Mouse (Mus musculus) right cerebral cortex, adult 18-20 months (tissue): ENCODE data around the gene Mast3.

Source experiments
- DNase-seq: peaks from one replicate; pipeline ENCODE4 v3.0.0; 2022; ENCODE audit warnings: mixed read lengths

The Mast3 gene

DNA sequence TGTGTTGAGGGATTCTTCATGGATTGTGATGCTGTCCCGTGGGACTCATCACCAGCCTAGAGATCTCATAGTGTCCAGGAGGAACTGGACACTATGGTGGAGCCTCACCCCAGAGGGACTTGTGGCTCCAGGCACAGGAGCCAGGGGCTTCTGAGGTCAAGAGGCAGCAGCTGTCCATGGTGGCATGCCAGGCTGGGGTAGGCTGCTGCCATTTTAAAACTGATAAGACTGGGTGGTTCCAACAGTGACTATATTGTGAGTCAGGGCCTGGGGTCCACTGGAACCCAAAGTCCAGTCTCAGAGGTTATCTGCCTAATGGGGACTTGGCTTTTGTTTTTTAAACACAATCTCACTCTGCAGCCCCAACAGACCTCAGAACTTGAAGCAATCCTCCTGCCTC lies 3.0 kb downstream of the Mast3 start:
- DNase-seq, result no peak

DNA sequence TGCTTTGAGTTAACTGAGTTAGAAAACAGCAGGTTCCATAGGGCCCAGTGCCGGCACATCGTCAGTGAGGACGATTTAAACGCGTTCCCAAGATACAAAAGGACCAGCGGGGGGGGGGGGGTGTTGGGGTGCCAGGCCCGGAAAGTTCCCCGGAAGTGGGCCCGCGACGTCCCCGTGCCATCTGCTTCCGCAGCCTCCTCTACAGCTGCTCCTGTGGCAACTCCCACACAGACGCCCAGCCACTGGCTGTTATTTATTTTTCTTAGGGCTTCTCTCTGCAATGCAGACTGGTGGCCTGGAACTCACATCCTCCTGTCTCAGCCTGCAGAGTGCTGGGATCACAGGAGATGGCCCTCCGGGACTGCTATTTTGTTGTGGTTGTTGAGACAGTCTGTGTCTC lies 3.7 kb downstream of the Mast3 start:
- DNase-seq, result peak; percentile 90

DNA sequence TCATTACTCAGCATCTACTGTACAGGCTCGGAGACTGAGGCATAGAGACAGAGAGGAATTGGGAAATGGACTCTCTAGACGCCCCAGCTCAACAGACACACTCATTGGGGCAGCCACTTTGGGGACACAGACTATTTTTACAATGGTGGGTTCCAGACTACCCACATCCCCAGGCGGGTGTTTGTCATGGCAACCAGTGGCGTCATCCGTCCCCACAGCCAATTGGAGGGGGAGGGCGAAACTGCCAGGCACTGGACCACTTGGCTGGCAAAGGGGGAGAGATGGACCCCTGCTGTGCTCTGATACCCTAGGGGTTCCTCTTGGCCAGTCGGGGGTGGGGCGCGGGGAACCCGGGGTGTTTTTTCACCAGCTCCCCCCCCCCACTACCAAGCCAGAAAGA lies 4.2 kb downstream of the Mast3 start:
- peak; percentile 81 for DNase-seq

DNA sequence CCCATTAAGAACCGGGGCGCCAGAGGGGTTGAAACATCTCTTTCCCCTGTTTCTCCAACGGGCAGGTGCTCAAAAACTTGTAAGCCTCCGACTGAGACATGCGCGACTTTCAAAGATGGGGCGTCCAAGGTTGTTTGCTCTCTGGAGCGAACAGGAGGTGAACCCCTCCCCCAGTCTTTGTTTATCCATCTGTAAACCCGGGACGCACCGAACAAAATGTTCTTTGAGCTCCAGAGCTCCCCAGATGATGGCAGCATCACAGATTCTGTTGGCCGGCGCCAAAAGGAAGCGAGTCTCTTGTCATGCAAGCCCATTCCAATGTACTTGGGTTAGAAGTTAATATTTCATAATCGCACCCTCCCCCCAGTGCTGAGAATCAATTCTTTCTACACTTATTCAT lies 6.6 kb downstream of the Mast3 start:
- DNase-seq, result peak; percentile 77

DNA sequence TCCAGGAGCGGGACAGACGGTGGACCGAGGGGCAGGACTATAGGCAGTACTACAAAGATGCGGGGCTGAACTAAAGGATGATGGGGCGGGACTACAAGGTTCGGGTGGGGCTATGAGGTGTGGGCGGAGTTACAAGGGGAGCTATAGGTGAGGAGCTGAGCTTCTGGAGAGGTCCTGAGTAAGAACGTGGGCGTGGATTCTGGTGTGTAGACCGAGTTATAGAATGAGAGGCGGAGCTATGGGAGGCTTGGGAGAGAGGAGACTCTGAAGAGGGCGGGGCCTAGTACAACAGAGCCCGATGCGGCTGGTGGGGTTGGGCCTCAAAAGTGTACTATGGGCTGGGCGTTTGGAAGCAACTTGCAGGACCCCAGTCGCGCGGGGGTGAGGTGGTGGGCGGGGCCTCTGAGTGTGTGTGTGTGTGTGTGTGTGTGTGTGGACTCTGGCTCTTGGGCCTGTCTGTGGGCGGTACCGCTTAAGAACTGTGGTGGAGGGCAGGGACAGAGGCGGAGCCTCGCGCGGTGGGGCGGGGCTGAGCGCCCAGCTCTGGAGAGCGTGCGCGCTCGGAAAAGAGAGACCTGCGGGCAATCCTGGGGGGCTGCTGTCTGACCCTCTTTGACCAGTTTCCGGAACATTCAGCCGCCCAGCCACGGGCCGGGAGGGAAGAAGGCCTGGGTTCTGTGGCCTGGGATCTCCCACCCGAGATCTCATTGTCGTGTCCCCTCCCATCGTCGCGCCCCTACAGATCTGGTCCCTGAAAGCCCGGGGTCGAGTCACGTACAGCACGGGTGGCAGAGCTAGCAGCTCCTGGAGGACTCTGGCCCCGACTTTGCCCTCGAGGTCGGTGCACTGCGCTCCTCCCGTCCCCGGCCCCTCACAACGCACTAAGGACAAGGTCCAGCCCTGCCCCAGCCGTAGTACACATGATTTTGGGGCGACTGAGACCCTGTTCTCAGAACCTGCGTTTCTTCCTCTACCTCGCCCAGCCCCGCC lies 7.5 kb downstream of the Mast3 start:
- peak; percentile 94 for DNase-seq

DNA sequence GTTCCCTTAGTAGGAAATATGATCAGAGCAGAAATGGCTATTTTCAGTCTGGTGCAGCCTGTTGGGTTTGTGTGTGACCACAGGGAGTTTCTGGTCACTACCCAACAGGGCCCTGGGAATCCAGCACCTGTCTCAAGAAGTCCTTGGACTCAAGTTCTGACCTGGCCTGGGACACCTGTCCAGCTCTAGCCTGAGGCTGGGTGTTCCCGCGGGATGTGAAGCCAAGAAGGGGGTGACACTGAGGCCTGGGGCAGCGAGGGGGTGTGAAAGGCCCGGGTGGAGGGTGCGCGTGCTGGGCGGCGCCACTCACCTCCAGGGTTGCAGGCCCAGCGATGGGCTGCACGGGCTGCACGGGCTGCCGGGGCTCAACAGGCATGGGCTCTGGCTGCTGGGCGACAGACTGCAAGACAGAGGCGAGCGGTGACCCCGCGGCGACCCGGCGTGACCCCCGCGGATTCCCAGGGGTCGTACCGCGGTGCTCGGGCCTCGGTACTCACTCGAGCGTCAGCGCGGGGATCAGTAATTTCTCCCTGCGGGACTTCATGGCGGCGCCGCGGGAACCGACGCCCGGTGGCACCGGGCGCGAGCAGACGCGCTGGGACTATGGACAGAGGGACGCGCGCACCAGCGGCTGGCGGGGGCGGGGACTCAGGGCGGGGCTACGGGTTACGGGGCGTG lies 8.3 kb downstream of the Mast3 start:
- DNase-seq, result peak; percentile 12

DNA sequence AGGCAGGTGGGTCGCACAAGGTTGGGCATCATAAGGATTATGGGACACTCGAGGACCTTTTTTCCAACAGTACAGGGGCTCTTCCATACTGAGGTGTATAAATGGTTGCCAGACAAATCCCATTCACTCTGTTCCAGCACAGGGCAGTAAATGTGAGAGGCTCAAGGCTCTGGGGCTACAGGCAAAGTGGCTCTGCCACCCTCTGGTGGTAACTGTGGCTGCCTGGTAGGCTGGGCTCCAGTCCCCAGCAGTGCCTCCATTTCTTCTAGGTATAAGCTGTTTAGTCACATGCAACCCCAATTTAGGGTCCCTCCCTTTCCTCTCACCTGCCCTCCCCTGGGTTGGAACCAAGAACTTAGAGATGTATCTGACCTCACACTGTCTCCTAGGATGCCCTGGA lies 9.5 kb downstream of the Mast3 start:
- no peak for DNase-seq

DNA sequence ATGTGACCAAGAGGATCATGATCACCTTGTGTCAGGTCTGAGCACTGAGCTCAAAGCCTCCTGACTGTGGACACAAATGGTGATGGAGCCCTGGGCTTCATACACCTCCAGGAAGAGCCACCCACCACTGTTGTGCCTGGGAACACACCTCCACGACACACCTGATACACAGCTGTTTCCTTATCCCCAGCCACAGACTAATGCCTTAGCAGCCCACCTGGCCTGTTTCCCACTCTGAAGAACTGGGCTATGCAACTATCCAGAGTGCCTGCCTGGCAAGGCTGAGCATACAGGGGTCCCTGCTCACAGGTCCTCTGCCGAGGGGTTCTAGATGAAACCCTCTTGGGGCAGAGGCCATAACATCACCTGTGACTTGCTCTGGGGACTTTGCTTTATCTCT lies 10.6 kb downstream of the Mast3 start:
- no peak for DNase-seq

DNA sequence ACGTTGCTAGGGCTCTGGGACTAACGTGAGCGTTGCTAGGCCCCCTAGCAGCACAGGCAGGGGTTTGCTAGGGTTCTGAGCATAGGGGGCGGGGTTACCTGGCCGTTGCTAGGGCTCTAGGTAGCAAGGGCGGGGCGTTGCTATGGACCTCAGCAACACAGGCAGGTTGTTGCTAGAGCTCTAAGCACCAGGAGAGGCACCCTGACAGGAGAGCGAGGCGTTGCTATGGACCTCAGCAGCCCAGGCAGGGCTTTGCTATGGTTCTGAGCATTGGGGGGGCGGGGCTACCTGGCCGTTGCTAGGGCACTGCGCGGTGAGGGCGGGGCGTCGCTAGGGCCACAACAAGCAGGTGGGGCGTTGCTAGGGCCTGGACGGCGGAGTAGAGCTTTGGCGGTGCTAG lies 12.2 kb downstream of the Mast3 start:
- DNase-seq, result no peak

DNA sequence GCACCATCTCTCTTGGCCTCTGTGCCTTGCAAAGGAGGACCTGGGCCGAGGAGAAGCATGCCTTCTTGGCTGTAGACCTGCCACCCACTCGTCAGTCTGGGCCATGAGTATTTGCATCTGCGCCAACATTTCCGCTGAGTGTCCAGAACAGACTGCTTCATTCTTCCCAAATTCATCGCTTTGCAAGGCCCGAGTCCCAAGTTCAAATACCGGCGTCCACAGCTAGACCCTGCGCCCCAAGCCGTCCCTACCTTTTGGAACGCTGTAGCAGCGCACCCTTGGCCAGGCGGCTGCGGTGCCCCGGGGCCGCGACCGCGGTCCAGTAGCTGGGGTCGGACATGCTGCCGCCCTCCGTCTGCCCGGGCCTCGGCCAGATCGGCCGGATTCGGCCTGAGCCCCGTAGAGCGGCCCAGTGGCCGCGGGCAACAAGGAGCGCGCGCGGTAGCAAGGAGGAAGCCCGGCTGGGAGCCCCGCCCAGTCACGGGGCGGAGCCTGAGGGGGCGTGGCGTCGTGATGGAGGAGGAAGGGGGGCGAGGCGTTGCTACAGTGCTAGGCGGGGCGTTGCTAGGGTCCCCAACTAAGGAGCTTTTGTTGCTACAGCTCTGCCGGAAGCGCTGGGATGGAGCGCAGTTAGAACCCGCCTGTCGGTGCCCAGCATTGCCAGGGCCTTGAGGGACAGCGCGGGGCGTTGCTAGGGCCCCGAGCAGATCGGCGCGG lies 12.7 kb downstream of the Mast3 start:
- peak; percentile 96 for DNase-seq

DNA sequence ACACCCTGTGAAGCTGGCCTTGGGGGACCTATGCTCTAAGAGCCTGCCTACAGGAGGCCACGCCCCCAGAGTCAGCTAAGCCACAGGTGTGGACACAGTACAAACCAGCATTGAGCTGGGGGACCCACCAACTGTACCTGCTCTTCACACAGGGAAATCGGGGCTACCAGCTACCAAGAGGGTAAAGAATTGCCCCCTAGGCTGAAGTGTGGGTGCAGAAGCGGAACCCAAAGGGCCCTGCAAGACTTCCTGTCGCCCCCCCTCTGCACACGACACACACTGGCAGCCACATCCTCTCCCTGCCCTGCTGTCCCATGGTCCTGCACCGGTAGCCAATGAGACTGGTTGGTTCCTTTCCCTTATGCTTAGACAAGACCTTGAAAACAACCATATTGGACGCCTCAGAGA lies 13.6 kb downstream of the Mast3 start:
- no peak for DNase-seq

DNA sequence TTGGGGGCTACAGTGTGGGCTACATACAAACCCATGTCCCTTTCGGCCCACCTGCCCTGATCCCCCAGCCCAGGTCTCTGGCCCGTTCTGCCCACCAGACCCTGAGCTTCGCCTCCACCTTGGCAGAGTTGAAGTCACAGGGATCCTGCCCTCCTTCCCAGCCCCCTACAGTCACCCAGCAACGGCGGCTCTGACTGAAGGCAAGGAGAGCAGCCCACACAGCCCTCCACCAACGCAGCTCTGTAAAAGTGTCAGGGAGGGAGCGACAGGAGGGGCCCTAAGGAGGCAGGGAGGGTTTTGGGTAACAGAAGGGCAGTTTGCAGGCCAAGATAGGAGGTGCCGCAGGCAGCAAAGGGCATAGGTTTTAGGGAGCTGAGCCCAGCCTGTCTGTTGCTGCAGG lies 14.0 kb downstream of the Mast3 start:
- peak; percentile 79 for DNase-seq

DNA sequence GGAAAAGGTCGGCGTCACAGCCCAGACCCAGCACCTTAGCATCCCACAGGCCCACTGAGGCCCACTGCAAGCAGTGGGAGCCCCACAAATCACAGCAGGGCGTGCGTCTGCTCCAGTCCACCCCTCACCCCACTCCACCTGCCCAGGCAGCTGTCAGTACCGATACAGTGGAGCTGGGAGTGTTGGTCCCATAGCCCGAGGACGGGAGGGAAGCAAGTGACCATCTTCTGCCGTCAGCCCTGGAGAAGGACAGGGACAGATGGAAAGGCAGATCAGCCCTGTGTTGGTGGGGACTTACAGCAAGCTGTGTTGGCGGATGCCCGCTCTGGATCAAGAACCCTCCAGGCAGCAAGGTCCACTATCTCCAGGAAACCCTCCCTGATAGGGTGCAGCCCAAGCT lies 15.8 kb downstream of the Mast3 start:
- no peak for DNase-seq

DNA sequence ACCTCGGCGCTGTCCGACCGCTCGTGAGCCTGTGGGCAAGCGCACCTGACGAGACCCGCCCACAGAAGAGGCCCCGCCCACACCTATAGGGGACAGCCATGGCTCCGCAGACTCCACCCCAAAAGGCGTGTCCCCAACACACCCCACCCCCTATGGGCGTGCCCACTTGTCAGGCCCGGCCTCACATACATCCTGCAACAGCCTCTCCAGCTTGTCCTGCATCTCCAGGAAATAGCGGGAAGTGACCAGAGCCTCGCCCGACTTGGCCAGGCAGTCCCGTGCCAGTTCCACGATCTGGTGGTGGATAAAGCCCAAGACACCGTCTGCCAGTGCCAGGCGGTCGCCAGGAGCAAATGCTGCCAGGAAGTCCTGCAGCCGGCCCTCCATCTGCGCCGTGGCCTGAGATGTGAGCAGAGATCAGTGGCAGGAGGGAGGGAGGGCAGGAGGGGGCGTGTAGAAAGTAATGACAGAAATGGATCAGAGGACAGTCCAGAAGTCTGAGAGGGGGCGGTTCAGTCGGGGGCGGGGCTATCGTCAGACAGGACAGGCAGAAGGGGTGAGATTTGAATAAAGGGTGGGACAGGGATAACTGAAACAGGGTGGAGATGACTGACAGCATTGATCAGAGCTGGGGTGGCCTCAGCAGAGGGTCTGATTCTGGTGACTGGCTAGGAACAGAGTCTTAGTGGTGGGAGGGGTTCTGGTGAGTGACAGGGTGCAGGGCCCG lies 16.8 kb downstream of the Mast3 start:
- no peak for DNase-seq

DNA sequence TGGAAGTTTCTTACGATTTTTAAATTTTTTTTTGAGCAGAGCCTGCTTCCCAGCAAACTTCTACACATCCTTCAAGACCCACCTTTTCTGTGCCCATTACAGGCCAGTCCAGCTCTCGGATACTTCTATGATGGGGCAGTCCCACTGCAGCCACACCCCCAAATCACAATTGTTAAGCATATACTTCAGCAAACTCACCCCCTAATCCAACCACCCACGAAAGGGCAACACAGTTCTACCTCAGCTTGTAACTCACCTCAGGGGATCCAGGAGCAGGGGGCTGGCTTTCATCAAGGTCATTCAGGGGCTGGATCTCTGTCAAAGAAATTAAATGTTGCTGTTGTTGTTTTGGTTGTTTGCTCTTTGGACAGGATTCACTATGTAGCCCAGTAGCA lies 17.8 kb downstream of the Mast3 start:
- DNase-seq, result no peak

DNA sequence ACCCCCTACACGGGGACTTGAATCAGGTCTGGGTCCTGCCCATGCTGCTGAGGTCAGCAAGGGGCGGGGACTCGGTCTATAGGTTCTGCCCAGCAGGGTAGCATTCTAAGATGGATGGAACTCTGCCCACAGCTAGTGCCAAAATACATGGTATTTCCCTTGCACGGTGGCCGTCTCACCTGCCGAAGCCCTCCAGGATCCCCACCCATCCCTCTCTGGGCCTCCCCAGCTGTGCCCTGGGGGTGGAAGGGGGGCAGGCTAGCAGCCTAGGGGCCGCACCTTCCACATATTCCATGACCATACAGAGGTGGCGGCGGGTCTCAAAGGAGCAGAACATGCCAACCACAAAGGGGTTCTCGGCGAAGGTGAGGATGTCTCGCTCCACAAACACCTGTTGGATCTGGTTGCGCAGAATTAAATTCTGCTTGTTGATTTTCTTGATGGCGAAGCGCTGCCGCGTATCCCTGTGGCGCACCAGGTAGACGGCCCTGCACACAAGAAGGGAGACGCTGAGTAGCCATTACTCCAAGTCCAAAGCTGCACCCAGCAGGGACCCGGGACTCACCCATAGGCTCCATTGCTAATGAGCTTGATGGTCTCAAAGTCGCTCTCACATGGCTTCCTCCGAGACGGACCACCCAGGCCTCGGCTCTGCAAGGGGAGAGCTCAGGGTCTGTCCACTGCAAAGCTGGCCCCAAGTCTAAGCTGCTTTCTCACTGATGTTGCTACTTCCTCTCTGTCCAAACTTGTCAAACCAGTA lies 18.4 kb downstream of the Mast3 start:
- DNase-seq, result no peak

DNA sequence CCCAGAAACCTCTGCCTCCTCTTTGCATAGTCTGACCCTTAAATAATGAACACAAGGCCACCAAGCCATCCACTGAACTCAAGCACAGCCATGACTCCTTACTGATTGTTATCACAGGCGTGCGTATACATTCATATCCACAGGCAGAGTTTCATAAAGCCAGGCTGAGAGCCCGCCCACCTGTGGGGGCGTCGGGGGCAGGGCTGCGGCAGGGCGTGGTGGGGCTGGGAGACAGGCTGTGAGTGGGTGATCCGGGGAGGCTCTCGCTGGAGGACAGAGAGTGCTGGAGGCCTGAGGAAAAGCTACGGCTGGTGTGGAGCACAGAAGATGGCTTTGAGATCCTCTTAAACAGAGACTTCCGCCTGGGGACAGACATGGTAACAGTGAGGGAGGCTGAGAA lies 24.8 kb downstream of the Mast3 start:
- DNase-seq, result no peak

DNA sequence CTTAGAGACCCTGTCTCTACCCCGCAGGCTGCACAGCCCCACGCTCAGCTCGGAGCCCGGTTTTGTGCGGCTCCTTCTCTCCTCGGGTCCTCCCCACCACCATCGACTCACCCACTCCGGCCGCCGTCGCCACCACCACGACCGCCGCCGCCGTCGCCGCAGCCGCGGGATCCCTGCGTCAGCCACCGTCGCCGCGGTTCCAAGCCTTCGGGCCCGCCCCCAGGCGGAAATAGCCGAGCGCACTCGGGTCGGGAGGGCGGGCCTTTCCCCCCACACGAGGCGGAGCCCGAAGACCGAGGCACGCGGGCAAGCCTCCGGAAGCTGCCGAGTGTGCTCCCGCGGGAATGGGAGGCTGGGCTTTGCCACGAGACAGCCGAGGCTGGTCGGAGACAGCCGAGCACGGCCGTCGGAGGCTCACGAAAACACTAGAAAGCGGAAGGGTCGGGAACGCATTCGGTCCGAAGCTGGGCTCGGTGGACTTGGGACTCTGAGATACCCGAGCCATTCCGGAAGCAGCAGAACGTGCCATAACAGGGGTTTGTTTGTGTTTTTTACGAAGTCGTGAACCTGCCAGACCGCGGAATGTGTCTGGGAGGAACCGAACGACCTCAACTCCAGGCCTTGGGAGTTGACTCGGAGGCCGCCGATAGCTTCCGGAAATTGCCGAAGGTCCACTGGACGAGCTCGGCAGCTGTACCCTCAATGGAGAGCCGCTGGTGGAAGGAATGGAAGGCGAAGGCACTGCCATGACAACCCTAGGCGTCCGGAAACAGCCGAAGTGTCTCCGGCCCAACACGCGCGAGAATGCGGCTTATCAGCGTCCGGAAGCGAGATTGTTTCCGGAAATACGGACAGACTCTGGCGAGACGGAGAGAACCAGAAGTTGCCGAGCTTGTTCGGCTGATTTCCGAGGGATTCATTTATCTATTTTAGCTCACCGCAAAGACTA lies 28.1 kb downstream of the Mast3 start, which contains the start of gene Pik3r2:
Pik3r2 (minus strand) TSS at position 218 of the 949 bp plus-strand sequence.
- peak; percentile 97 for DNase-seq

DNA sequence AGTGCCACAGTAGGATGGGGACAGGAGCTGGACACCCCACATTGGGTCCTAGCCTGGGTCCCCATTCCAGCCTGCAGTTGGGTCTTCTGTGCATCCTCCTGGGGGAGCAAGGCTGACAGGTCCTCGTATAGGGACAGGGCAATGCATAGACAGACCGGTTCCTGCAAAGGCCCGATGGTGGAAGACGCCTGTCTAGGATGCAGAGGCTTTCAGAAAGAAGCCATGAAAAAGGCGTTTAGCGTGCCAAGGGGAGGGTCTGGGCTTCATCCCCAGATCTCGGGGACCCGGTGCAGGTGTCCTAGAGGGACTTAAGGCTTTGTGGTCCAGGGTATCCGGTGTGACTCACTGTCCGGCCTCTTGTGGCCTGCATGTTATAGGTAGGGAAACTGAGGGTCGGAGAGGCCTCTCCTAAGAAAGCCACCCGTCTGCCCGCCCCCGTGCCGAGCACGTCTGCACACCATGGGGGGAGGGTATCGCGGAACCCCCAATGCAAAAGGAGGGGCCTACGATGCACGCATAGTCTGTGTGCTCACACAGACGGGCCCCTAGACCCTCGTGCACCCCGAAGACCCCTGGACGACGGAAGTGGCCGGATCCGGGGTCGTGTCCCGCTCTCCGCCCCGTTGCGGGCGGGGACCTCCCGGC lies 28.9 kb downstream of the Mast3 start:
- DNase-seq, result no peak

DNA sequence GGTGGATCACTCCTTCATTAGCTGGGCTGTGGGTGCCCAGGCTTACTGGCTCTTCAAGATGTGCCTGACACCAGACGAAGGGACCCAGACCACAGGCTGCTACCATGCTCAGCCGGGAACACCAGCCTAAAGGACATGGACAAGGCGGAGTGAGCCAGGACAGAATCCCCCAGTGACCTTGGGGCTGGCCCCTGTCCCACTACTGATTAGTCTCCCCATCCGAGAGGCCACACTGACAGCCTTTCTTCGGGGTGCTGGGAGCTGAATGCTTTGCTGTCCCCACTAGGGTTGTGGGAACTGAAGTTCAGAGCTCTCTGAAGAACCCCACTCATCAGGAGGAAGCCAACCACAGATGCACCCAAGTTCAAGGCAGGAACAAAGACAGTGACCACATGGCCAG lies 29.6 kb downstream of the Mast3 start:
- no peak for DNase-seq
